Mouse (Mus musculus) Patski (cell line): Measurements from ENCODE around the gene Kcnb1. TPM values are rescaled to one million over a fixed set of nuclear protein-coding genes. Genes with fewer than 3 reads are reported as not detected.

Source experiments
- ATAC-seq: fragments of 100-300 bp; one replicate; pipeline ENCODE4 v1.8.0; 2021
- CTCF ChIA-PET: fragments of 350-600 bp; sonication (Branson Sonifier 250); formaldehyde crosslinking; loops from one replicate; lab custom pipeline; 2022; ENCODE audit warnings: inconsistent platforms; lab: Charles Lee
- POLR2A ChIA-PET: fragments of 350-600 bp; sonication (Branson Sonifier 250); formaldehyde crosslinking; loops from one replicate; lab custom pipeline; 2022; ENCODE audit warnings: antibody characterized with exemption, inconsistent platforms; lab: Charles Lee
- DNase-seq: peaks from one replicate; pipeline ENCODE4 v3.0.0-alpha.2; 2011; ENCODE audit warnings: low read depth, low spot score
- H3K27me3 ChIP-seq: fragments of 371-371 bp; one replicate; pipeline ENCODE4 v1.5.1; 2021
- CTCF ChIP-seq: fragments of 100-300 bp; IDR thresholded peaks from one replicate; pipeline ENCODE4 v1.5.1; 2021
- in situ Hi-C: fragments of 300-500 bp; cut with MboI; formaldehyde crosslinking; loops from 3 replicates; pipeline ENCODE4 v1.11.1; 2018; ENCODE audit warnings: low pct_unique_long_range_greater_than_20kb, mixed read lengths
- polyA plus RNA-seq: library from polyadenylated mRNA; unstranded; gene quantifications from one replicate; pipeline ENCODE4 v1.2.3, GENCODE M21; 2021

Gene Kcnb1
- polyA plus RNA-seq, 1 experiment from 2014 or later = 1.5 TPM

DNA sequence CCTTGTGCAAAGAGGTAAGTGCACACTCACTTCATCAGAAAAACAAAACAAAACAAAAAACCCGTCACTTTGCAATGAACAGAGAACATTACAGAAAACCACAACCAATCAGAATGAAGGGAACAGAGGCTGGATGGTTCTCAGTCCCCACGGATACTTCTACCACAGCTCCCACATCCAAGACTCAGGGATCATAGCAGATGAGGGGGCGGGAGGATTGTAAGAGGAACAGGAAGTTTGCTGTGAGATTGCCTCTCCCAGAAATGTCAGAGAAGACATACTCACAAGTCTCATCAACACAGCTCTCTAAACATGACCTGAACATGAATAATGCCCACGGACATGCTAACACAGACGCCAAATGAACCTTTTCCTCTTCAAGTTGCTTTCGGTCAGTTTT is 40.9 kb downstream of the Kcnb1 start:
- ChIA-PET CTCF (no interaction called here), POLR2A (no interaction called here)
- no peaks in the 10 kb centered on the region for H3K27me3 ChIP-seq
- TF ChIP-seq CTCF = no peak
- no peak for DNase-seq
- in situ Hi-C loops = no loop called here
- ATAC-seq = no peak

- H3K27me3 ChIP-seq = no peaks in the 10 kb centered on the region
- no peak for DNase-seq
- in situ Hi-C loops = no loop called here
- no peak for TF ChIP-seq CTCF
- ChIA-PET CTCF (no interaction called here), POLR2A (no interaction called here)
- no peak for ATAC-seq
Measured at GRCm38 (mm10) chr2:167147708-167148107, 42.2 kb downstream of the Kcnb1 start.

GRCm38 (mm10) chr2:167145904-167146303 is 44.1 kb downstream of the Kcnb1 start:
- TF ChIP-seq CTCF = no peak
- H3K27me3 ChIP-seq = no peaks in the 10 kb centered on the region
- DNase-seq = no peak
- CTCF ChIA-PET = no interaction called here
- in situ Hi-C loops = no loop called here
- no peak for ATAC-seq
- POLR2A ChIA-PET = interaction anchor here (1.0 kb wide), 1 partner anchor 9 kb away, joined by 3 read pairs; no protein-coding TSS in a partner anchor

GRCm38 (mm10) chr2:167144439-167145307 is 45.3 kb downstream of the Kcnb1 start:
- in situ Hi-C loops = no loop called here
- ChIA-PET CTCF (interaction anchor here (1.0 to 1.5 kb wide), 2 partner anchors 24 to 72 kb away, joined by 3 to 4 read pairs; no protein-coding TSS in a partner anchor), POLR2A (no interaction called here)
- ATAC-seq (no peak), DNase-seq (no peak)
- H3K27me3 ChIP-seq = no peaks in the 10 kb centered on the region
- no peak for TF ChIP-seq CTCF

DNA sequence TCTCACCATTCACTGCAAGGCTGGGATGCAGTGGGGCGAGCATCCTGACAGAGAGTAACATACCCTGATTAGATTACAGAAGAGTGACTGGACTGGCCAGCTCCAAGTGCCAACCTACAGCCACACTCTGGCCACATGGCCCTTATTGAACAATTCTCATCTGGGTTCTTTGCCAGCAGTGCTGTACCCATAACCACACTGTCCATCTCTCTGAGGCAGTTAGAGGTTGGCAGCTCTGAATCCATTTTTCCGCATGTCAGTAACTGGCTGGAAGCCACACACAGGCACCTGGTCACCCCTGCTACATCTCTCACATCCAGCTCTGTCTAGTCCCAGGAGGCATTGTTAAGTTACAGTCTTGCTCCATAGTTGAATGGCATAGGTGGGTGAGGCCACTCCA is 46.0 kb downstream of the Kcnb1 start:
- ATAC-seq (no peak), DNase-seq (no peak)
- H3K27me3 ChIP-seq = no peaks in the 10 kb centered on the region
- TF ChIP-seq CTCF = no peak
- CTCF ChIA-PET = interaction anchor here (1.0 to 1.5 kb wide), 2 partner anchors 25 to 72 kb away, joined by 3 to 4 read pairs; no protein-coding TSS in a partner anchor
- POLR2A ChIA-PET = no interaction called here
- in situ Hi-C loops = no loop called here

- CTCF ChIA-PET = no interaction called here
- no peak for TF ChIP-seq CTCF
- DNase-seq (no peak), ATAC-seq (no peak)
- no peaks in the 10 kb centered on the region for H3K27me3 ChIP-seq
- POLR2A ChIA-PET = no interaction called here
- in situ Hi-C loops = no loop called here
Measured at GRCm38 (mm10) chr2:167142282-167142681, 47.7 kb downstream of the Kcnb1 start.

- POLR2A ChIA-PET = no interaction called here
- no peaks in the 10 kb centered on the region for H3K27me3 ChIP-seq
- TF ChIP-seq CTCF = no peak
- DNase-seq (no peak), ATAC-seq (no peak)
- in situ Hi-C loops = no loop called here
- CTCF ChIA-PET = no interaction called here
Measured at GRCm38 (mm10) chr2:167141810-167142209, 48.1 kb downstream of the Kcnb1 start.

DNA sequence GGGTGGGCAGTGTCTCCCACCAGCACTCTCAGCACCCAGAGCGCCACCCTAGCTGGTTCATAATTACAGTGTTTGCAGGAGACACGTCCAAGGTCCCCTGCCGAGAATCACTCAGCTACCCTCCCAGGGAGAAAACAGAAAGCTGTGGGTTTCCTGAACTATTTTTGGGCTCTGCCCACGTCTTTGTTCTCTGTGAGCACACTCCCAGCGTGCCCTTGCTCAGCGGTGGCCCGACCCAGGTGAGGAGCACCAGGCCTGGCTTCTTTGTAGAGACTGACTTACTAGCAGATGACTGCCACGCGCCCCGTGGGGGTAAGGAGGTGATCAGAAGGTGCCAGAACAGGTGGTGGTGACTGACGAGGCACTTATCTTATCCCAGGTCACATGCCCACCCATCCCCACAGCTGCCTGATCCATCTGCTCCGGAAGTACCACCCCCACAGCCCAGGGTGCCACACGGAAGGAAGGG is 50.1 kb downstream of the Kcnb1 start:
- in situ Hi-C loops = no loop called here
- ATAC-seq (no peak), DNase-seq (no peak)
- no peaks in the 10 kb centered on the region for H3K27me3 ChIP-seq
- ChIA-PET POLR2A (interaction anchor here (0.6 kb wide), 1 partner anchor 70 kb away, joined by 3 read pairs; no protein-coding TSS in a partner anchor), CTCF (no interaction called here)
- no peak for TF ChIP-seq CTCF

GRCm38 (mm10) chr2:167138611-167139010 is 51.3 kb downstream of the Kcnb1 start:
- TF ChIP-seq CTCF = no peak
- in situ Hi-C loops = no loop called here
- CTCF ChIA-PET = no interaction called here
- ATAC-seq (no peak), DNase-seq (no peak)
- POLR2A ChIA-PET = no interaction called here
- no peaks in the 10 kb centered on the region for H3K27me3 ChIP-seq

DNA sequence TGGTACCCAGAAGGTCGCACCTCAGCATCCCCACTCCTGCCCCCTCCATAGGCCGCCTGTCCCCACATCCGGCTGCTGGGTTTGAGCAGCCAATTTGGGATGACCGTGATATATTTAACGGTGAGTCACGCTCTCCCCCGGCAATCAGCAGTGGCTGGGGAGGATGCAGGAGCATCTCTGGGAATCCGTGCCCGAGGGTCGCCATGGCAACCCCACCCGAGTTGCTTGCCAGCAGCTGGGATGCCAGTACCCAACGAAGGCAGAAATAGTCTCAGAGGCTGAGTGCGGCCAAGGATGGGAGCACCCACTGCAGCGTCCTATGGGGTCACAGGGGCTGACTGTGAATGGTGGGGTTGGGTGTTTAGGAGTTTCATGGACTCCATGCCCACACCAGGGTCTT is 53.0 kb downstream of the Kcnb1 start:
- H3K27me3 ChIP-seq = no peaks in the 10 kb centered on the region
- ChIA-PET POLR2A (no interaction called here), CTCF (no interaction called here)
- in situ Hi-C loops = no loop called here
- TF ChIP-seq CTCF = no peak
- DNase-seq (no peak), ATAC-seq (no peak)

GRCm38 (mm10) chr2:167132041-167132440 is 57.9 kb downstream of the Kcnb1 start:
- ChIA-PET POLR2A (no interaction called here), CTCF (no interaction called here)
- no peaks in the 10 kb centered on the region for H3K27me3 ChIP-seq
- in situ Hi-C loops = no loop called here
- ATAC-seq = no peak
- no peak for DNase-seq
- TF ChIP-seq CTCF = no peak
